Mouse (Mus musculus): ENCODE data around the gene Olfr1323.

The Olfr1323 gene

DNA sequence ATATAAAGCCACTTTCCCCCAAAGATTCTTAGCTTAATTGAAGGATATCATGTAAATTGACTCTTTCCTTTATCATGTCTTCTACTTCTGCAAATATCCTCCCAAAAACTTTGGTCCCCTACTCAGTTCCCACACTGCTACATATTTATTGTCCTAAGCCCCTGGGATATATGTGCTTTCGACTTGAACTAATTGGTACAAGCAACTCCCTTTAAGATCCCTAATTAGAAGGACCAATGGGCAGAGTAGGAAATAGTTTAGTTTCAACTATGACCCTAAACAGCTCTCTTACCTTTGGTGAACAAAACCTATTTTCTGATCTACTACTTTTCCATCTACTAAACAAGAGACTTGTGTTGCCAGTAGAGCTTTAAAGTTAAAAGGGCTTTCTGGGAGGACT is at the start of gene Olfr1323:
Olfr1323 (minus strand) TSS at position 101 of the 400 bp plus-strand sequence.
- no peak for DNase-seq (ENCODE audit: low spot score in 2 of 2)

DNA sequence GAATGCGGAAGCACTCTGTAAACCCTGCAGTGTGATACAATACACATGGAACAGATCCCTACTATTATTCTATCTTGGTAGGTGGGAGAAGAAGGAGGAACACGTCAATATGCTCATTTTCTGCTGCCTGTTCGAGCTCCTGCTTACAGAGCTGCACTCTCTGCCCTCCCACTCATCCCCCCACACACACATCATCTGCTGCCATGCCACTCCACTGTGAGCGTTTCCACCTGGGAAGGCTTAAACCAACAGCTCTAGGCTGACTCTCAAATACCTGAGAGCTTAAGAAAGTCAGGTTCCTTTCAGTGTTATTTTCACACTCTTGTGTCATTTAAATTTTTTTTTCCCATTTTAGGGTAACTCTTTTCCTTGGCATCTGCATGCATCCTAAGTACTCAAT is 6.9 kb downstream of the Olfr1323 start:
- DNase-seq (ENCODE audit: low spot score in 2 of 2), result no peak

Data from cerebellum, postnatal 4 days (tissue).